Mouse (Mus musculus): ENCODE measurements around the gene Slco3a1. TPM values are rescaled to one million over a fixed set of nuclear protein-coding genes. Genes with fewer than 3 reads are reported as not detected.
A peak's percentile ranks its signal among the peaks of the same experiment; 100 is the strongest.

Gene Slco3a1
- polyA plus RNA-seq, 1 experiment = 66.6 TPM

DNA sequence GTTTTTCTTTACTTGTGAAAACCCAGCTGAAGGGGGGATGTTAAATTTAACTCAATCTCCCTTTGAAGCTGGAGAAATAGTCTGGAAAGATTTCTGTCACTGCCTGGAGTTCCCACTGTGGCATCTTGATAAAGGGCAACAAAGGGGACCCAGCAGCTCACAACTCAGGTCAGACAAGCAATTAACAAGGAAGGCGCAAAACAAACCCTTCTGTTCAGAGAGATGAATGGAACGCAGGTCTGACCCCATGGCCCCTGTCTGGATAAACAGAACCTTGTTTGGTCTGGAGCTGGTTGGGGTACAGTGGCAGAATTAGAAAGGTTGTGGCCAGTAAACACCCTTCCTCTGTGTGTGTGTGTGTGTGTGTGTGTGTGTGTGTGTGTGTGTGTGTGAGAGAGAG is 106.8 kb downstream of the Slco3a1 start:
- WGBS = 61% methylated on average over 2 of the region's 2 CpGs
- no peak for TF ChIP-seq POLR2A (IDR thresholded peaks at IDR 0.05; ENCODE audit: borderline replicate concordance, insufficient read depth, low read length)
- TF ChIP-seq CTCF (IDR thresholded peaks at IDR 0.05; ENCODE audit: borderline replicate concordance, insufficient read depth, low read depth, low read length) = no peak
- peaks cover 8% of the 10 kb centered on the region; the same call in 1 of the 2 replicates for H3K4me1 ChIP-seq (ENCODE audit: control insufficient read depth, insufficient read depth, low read length)
- no peak overlapping the region for H3K4me3 ChIP-seq (replicated peaks; ENCODE audit: insufficient read depth, low read depth, low read length)
- DNase-seq = no peak
- no peak overlapping the region for H3K27ac ChIP-seq (ENCODE audit: insufficient read depth, low read length)
- H3K27me3 ChIP-seq (ENCODE audit: control insufficient read depth, insufficient read depth, low read length) = no peaks in the 10 kb centered on the region

DNA sequence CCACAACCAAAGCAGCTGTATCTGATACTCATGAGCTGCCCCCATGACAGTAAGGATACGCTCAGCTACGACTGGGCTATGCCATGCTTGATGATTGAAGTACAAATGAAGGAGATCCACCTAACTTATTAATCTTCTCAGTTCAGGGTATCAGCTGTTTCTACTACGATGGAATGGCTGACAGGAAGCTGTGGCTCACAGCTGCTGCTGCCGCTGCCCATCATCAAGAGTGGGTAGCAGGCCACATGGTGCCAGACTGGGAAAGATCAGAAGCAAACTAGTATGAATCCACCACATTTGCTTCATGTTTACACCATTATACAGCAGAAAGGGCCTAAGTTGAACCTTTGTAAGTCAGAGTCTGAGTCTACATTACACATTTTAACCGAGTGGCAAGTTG is 109.4 kb downstream of the Slco3a1 start:
- Histone ChIP-seq H3K4me1 (ENCODE audit: control insufficient read depth, insufficient read depth, low read length) (peaks cover 2% of the 10 kb centered on the region; the same call in 1 of the 2 replicates), H3K4me3 (replicated peaks; ENCODE audit: insufficient read depth, low read depth, low read length) (no peak overlapping the region), H3K27ac (ENCODE audit: insufficient read depth, low read length) (no peak overlapping the region), H3K27me3 (ENCODE audit: control insufficient read depth, insufficient read depth, low read length) (no peaks in the 10 kb centered on the region)
- TF ChIP-seq CTCF (IDR thresholded peaks at IDR 0.05; ENCODE audit: borderline replicate concordance, insufficient read depth, low read depth, low read length) = no peak
- no peak for TF ChIP-seq POLR2A (IDR thresholded peaks at IDR 0.05; ENCODE audit: borderline replicate concordance, insufficient read depth, low read length)
- WGBS = 87% methylated on average over 5 of the region's 5 CpGs
- DNase-seq = no peak

DNA sequence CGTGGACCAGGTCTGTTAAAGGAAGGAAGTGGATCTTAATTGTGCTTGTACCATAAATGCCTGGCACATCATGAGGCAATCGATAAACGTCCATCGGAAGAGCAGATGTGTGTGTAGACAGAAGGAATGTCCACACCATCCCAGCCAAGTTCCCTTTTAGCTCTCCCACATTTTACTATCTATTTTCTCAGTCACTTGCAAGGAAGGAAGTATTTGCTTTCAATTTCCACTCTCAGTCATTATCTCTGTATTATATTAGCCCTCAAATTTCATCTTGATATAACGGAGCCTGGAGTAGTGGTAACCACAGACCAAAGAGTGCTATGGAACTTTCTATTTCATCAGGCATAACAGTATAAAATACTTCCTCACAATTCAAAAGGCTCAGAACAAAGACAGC is 112.2 kb downstream of the Slco3a1 start:
- WGBS = 78% methylated on average over 5 of the region's 5 CpGs
- no peak for DNase-seq
- no peak for TF ChIP-seq POLR2A (IDR thresholded peaks at IDR 0.05; ENCODE audit: borderline replicate concordance, insufficient read depth, low read length)
- no peak for TF ChIP-seq CTCF (IDR thresholded peaks at IDR 0.05; ENCODE audit: borderline replicate concordance, insufficient read depth, low read depth, low read length)
- H3K4me3 ChIP-seq (replicated peaks; ENCODE audit: insufficient read depth, low read depth, low read length) = no peak overlapping the region
- no peak overlapping the region for H3K27ac ChIP-seq (ENCODE audit: insufficient read depth, low read length)
- H3K27me3 ChIP-seq (ENCODE audit: control insufficient read depth, insufficient read depth, low read length) = no peaks in the 10 kb centered on the region
- H3K4me1 ChIP-seq (ENCODE audit: control insufficient read depth, insufficient read depth, low read length) = 0 out of 2 replicates have a peak, but pooled peaks cover 2% of the 10 kb centered on the region

DNA sequence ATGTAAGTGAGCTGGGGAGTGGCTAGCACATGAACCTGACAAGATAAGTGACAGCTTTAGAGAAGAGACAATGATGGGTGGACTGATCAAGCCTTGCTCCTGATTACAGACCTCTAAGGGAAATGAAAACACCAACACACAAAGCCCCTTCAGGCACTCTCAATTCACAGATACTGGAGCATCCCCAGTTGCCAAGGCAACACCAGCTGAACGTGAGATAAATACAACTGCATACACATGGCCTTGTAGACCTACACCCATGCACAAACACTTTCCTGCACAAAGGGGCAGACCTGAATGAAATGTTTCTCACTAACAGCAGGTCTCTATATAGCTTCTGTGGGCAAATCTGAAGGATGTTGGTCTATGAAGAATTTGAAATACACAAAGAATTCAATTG is 117.0 kb downstream of the Slco3a1 start:
- Histone ChIP-seq H3K4me1 (ENCODE audit: control insufficient read depth, insufficient read depth, low read length) (no peaks in the 10 kb centered on the region; the same call in 1 of the 2 replicates), H3K4me3 (replicated peaks; ENCODE audit: insufficient read depth, low read depth, low read length) (no peak overlapping the region), H3K27ac (ENCODE audit: insufficient read depth, low read length) (no peak overlapping the region), H3K27me3 (ENCODE audit: control insufficient read depth, insufficient read depth, low read length) (no peaks in the 10 kb centered on the region)
- TF ChIP-seq POLR2A (IDR thresholded peaks at IDR 0.05; ENCODE audit: borderline replicate concordance, insufficient read depth, low read length) (no peak), CTCF (IDR thresholded peaks at IDR 0.05; ENCODE audit: borderline replicate concordance, insufficient read depth, low read depth, low read length) (no peak)
- no peak for DNase-seq
- WGBS = 42% methylated on average over 1 of the region's 1 CpGs

DNA sequence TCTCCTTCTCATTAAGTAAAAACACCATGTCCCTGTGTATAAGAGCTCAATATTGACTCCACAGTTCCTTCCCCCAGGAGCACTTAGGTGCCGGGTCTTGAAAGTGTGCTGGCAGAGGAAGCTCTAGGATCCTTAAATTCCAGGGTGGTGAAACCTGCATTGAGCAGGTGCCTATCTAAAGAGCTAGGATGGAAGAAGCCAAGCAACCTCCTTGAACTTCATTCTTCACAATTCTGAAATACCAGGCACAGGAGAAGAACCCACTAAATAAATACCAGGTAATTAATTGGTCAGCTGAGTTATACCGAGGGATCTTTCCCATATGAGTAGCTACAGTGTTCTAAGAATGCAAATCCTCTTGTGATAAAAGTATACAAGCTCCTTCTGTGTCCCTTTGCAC is 117.9 kb downstream of the Slco3a1 start:
- DNase-seq = no peak
- TF ChIP-seq POLR2A (IDR thresholded peaks at IDR 0.05; ENCODE audit: borderline replicate concordance, insufficient read depth, low read length) (no peak), CTCF (IDR thresholded peaks at IDR 0.05; ENCODE audit: borderline replicate concordance, insufficient read depth, low read depth, low read length) (no peak)
- Histone ChIP-seq H3K4me3 (replicated peaks; ENCODE audit: insufficient read depth, low read depth, low read length) (no peak overlapping the region), H3K27me3 (ENCODE audit: control insufficient read depth, insufficient read depth, low read length) (no peaks in the 10 kb centered on the region), H3K4me1 (ENCODE audit: control insufficient read depth, insufficient read depth, low read length) (no peaks in the 10 kb centered on the region; the same call in none of the 2 replicates), H3K27ac (ENCODE audit: insufficient read depth, low read length) (no peak overlapping the region)
- 96% methylated on average over 2 of the region's 2 CpGs for WGBS

DNA sequence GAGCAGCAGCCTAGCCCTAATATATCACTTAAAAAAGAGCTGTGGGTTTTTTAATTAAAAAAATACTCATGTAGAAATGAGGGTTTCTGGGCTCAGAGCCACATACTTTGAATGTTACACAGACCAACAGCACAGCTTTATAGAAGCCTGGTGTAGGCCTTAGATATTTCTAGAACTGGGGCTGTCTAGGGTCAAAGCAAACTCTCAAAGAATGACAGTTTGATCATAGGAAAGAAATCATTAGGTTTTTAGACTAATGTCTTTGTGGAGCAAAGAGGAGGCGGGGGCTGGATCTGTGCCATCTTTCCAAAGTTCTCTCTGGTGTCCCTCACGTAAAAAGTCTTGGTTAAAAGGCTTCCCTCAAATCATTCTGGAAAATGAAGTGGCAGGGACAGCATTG is 121.6 kb downstream of the Slco3a1 start:
- no peak overlapping the region for H3K27ac ChIP-seq (ENCODE audit: insufficient read depth, low read length)
- H3K27me3 ChIP-seq (ENCODE audit: control insufficient read depth, insufficient read depth, low read length) = no peaks in the 10 kb centered on the region; the same call in 1 of the 2 replicates
- no peak for DNase-seq
- WGBS = 81% methylated on average over 2 of the region's 2 CpGs
- H3K4me3 ChIP-seq (replicated peaks; ENCODE audit: insufficient read depth, low read depth, low read length) = no peak overlapping the region
- no peak for TF ChIP-seq POLR2A (IDR thresholded peaks at IDR 0.05; ENCODE audit: borderline replicate concordance, insufficient read depth, low read length)
- no peak for TF ChIP-seq CTCF (IDR thresholded peaks at IDR 0.05; ENCODE audit: borderline replicate concordance, insufficient read depth, low read depth, low read length)
- H3K4me1 ChIP-seq (ENCODE audit: control insufficient read depth, insufficient read depth, low read length) = no peaks in the 10 kb centered on the region; the same call in none of the 2 replicates

DNA sequence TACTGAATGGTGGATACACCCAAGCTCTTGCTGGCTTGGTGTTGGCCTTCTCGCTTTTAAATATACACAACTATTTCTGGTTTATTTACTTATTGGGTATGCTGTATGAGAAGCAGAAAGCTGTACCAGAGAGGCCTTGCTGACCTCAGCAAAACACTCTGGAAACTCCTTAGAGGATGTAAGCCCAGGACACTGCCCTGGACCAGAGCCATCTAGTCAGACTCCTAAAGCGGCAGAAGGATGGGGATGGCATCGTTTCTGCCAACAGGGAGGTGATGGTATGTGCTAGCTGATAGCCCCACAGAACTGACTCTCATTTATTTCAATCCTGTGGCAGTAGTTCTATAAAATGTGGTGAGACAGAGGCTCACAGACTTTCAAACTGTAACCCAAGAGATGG is 125.3 kb downstream of the Slco3a1 start:
- peaks cover 10% of the 10 kb centered on the region for H3K4me1 ChIP-seq (ENCODE audit: control insufficient read depth, insufficient read depth, low read length)
- no peaks in the 10 kb centered on the region; the same call in 1 of the 2 replicates for H3K27me3 ChIP-seq (ENCODE audit: control insufficient read depth, insufficient read depth, low read length)
- DNase-seq = peak in 1 of 2 experiments; percentile 50
- 42% methylated on average over 3 of the region's 3 CpGs for WGBS
- no peak for TF ChIP-seq POLR2A (IDR thresholded peaks at IDR 0.05; ENCODE audit: borderline replicate concordance, insufficient read depth, low read length)
- TF ChIP-seq CTCF (IDR thresholded peaks at IDR 0.05; ENCODE audit: borderline replicate concordance, insufficient read depth, low read depth, low read length) = no peak
- no peak overlapping the region for H3K4me3 ChIP-seq (replicated peaks; ENCODE audit: insufficient read depth, low read depth, low read length)
- H3K27ac ChIP-seq (ENCODE audit: insufficient read depth, low read length) = no peak overlapping the region

DNA sequence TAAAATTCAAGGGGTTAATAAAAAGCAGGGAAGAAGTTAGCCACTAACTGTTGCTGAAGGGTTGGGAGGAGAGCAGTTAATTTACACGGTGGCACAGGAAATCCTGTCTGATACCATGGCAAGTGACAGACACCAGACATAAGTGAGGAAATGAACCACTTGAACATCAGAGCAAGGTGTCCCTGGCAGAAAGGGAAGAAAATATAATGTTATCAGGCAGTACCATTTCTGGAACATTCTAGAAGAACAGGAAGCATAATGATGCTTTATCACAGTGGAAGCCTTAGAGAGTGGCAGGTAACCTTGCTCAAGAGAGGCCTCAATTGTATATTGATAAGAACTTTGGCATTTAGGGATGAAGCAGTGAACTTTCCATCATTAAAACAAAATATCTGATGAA is 127.4 kb downstream of the Slco3a1 start:
- Histone ChIP-seq H3K4me1 (ENCODE audit: control insufficient read depth, insufficient read depth, low read length) (peaks cover 29% of the 10 kb centered on the region), H3K27ac (ENCODE audit: insufficient read depth, low read length) (no peak overlapping the region), H3K27me3 (ENCODE audit: control insufficient read depth, insufficient read depth, low read length) (no peaks in the 10 kb centered on the region; the same call in 1 of the 2 replicates), H3K4me3 (replicated peaks; ENCODE audit: insufficient read depth, low read depth, low read length) (no peak overlapping the region)
- WGBS = 53% methylated on average over 1 of the region's 1 CpGs
- no peak for DNase-seq
- TF ChIP-seq POLR2A (IDR thresholded peaks at IDR 0.05; ENCODE audit: borderline replicate concordance, insufficient read depth, low read length) (no peak), CTCF (IDR thresholded peaks at IDR 0.05; ENCODE audit: borderline replicate concordance, insufficient read depth, low read depth, low read length) (no peak)

Data from cerebellum, adult 2 months (tissue).